Mouse (Mus musculus) hindbrain, embryonic 12.5 days (tissue): Measurements from ENCODE around the gene Olfr93. TPM values are rescaled to one million over a fixed set of nuclear protein-coding genes. Genes with fewer than 3 reads are reported as not detected.
A peak's percentile ranks its signal among the peaks of the same experiment; 100 is the strongest.
"Not testable (repeated sequence)": the region's sequence is repeated elsewhere in the genome, so short reads cannot be mapped to it uniquely, and the experiment has no call there.

Experiments
- ATAC-seq: fragments of 200-750 bp; cut with Nextera tagmentation; 2 replicates; pipeline ENCODE4 v1.8.0; 2017; ENCODE audit warnings: moderate TSS enrichment; ENCODE audit not compliant: low FRiP score
- H3K27ac ChIP-seq: fragments of 300-500 bp; sonication (generic); 2 replicates; pipeline ENCODE4 v1.5.1; 2016; ENCODE audit warnings: mild to moderate bottlenecking
- H3K27me3 ChIP-seq: fragments of 300-500 bp; sonication (generic); 2 replicates; pipeline ENCODE4 v1.6.1; 2016; ENCODE audit warnings: mild to moderate bottlenecking
- H3K36me3 ChIP-seq: fragments of 300-500 bp; sonication (generic); 2 replicates; pipeline ENCODE4 v1.6.1; 2016; ENCODE audit warnings: mild to moderate bottlenecking
- H3K4me1 ChIP-seq: fragments of 300-500 bp; sonication (generic); 2 replicates; pipeline ENCODE4 v1.6.1; 2016
- H3K4me2 ChIP-seq: fragments of 300-500 bp; sonication (generic); replicated peaks from 2 replicates; pipeline ENCODE4 v1.6.1; 2016; ENCODE audit warnings: mild to moderate bottlenecking
- H3K4me3 ChIP-seq: fragments of 300-500 bp; sonication (generic); 2 replicates; pipeline ENCODE4 v1.5.1; 2016; ENCODE audit warnings: mild to moderate bottlenecking
- H3K9ac ChIP-seq: fragments of 300-500 bp; sonication (generic); 2 replicates; pipeline ENCODE4 v1.6.1; 2016; ENCODE audit warnings: mild to moderate bottlenecking, moderate library complexity
- H3K9me3 ChIP-seq: fragments of 300-500 bp; sonication (generic); replicated peaks from 2 replicates; pipeline ENCODE4 v1.6.1; 2016; ENCODE audit warnings: mild to moderate bottlenecking
- WGBS: fragments of 180-500 bp; shearing (Covaris S2); methylation state at CpG from one replicate; pipeline ENCODE4 v1.1.7; 2016; 5-methylcytosine and 5-hydroxymethylcytosine counted together
- polyA plus RNA-seq: library from polyadenylated mRNA; unstranded; fragments of >200 nt; fragmentation: Nextera tagmentation; extraction: Ambion mirVana; gene quantifications from 2 replicates; pipeline ENCODE4 v1.2.1, GENCODE M21; 2016

Olfr93 gene
- not detected in 2 replicates for polyA plus RNA-seq

DNA sequence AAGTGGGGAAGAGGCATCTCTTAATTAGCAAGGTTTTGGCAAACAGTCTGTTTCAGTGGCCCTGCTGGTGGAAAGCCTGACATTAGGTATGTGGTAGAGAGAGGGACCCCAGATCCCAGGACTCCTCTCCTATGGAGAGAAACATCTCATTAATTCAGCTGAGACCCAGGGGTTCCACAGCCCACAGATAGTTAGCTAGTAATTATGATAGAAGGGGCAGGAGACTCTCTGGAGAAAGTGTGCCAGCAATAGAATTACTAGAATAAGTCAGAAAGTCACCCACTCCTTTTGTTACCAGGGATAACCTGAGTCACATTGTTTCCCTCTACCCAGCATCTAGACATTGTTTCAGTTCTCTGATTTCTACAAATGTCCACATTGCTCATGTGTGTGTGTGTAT is at the start of gene Olfr93:
Olfr93 (minus strand) TSS at position 101 of the 400 bp plus-strand sequence.
- Histone ChIP-seq H3K9me3 (no peaks in the 10 kb centered on the region), H3K36me3 (no peaks in the 10 kb centered on the region), H3K27me3 (no peaks in the 10 kb centered on the region), H3K27ac (no peak within 1 kb of the TSS), H3K9ac (no peak within 1 kb of the TSS), H3K4me3 (no peak within 1 kb of the TSS), H3K4me2 (no peak within 1 kb of the TSS), H3K4me1 (no peaks in the 10 kb centered on the region)
- no peak for ATAC-seq

DNA sequence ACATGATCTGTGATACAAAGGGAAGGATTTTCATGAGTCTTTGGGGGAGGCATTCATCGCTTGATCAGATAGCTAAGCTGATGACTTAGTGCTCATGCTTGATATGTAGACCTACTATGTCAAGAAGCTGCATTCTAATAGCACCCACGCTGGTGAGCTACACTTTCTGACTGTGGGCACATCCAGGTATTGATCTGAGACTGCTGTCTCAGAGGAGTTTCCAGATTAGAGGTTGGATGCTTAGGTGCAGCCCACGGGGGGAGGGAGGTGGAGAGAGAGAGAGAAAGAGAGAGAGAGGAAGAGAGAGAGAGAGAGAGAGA is 42.6 kb upstream of the Olfr93 start:
- H3K27ac ChIP-seq, result no peak overlapping the region
- no peaks in the 10 kb centered on the region for H3K36me3 ChIP-seq
- no peak overlapping the region for H3K4me2 ChIP-seq
- peak; percentile 52 for ATAC-seq
- H3K9me3 ChIP-seq, result no peaks in the 10 kb centered on the region
- no peak overlapping the region for H3K4me3 ChIP-seq
- H3K9ac ChIP-seq, result no peak overlapping the region
- WGBS, result 40% methylated on average over 3 of the region's 3 CpGs
- H3K4me1 ChIP-seq, result no peaks in the 10 kb centered on the region
- H3K27me3 ChIP-seq, result peaks cover 7% of the 10 kb centered on the region; the same call in 1 of the 2 replicates

DNA sequence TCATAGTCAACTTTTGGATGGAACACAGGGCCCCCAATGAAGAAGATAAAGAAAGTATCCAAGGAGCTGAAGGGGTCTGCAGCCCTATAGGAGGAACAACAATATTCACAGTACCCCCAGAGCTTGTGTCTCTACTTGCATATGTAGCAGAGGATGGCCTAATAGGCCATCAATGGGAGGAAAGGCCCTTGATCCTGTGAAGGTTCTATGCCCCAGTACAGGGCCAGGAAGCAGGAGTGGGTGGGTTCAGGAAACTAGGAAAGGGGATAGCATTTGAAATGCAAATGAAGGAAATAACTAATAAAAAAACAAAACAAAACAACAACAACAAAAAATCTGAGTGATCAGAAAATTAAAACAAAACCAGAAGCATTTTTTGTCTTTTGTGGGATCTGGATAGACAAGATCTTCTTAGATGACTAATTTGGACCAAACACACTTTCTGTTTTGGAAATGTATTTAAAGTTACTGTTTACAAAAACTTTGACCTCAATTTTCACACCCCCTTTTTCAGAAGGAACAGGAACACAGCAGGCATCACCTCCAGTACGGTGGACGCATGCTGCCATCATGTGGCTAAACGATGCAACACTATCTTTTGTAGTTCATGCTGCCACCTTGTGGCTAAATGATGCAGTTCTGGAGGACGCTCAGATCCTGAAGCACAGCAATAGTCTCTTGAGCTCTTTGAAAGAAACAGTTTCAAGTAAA is 42.1 kb upstream of the Olfr93 start:
- ATAC-seq, result peak; percentile 80
- H3K27ac ChIP-seq, result no peak overlapping the region
- no peaks in the 10 kb centered on the region for H3K36me3 ChIP-seq
- H3K4me1 ChIP-seq, result no peaks in the 10 kb centered on the region
- no peak overlapping the region for H3K9ac ChIP-seq
- peaks cover 6% of the 10 kb centered on the region for H3K27me3 ChIP-seq
- H3K4me3 ChIP-seq, result no peak overlapping the region
- WGBS, result 1% methylated on average over 4 of the region's 4 CpGs
- H3K9me3 ChIP-seq, result no peaks in the 10 kb centered on the region
- H3K4me2 ChIP-seq, result no peak overlapping the region

DNA sequence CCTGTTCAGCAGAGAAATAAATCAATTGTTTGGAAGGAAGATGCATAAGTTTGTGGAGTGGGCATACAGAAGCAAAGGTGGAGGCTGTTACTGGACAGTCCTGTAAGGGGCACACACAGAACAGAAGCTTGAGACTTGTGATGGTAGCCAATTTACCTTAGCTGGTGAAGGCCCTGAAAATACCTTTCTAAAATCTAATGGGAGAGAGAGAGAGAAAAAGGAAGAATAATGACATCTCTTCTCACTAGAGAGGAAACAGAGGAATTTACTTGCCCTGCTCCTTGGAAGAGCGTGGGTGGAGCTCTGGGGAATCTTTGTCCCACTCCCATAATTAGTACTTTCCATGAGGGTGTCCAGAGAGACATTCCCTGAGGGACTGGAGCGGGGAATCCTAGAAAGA is 39.6 kb upstream of the Olfr93 start, which contains the start of gene Olfr94:
Olfr94 (minus strand) TSS at position 101 of the 400 bp plus-strand sequence.
- Histone ChIP-seq H3K9me3 (no peaks in the 10 kb centered on the region), H3K4me3 (no peak within 1 kb of the TSS), H3K4me2 (no peak within 1 kb of the TSS), H3K27me3 (peaks cover 31% of the 10 kb centered on the region), H3K36me3 (no peaks in the 10 kb centered on the region), H3K9ac (no peak within 1 kb of the TSS), H3K4me1 (peaks cover 4% of the 10 kb centered on the region), H3K27ac (no peak within 1 kb of the TSS)
- 84% methylated on average over 2 of the region's 2 CpGs for WGBS
- no peak for ATAC-seq

DNA sequence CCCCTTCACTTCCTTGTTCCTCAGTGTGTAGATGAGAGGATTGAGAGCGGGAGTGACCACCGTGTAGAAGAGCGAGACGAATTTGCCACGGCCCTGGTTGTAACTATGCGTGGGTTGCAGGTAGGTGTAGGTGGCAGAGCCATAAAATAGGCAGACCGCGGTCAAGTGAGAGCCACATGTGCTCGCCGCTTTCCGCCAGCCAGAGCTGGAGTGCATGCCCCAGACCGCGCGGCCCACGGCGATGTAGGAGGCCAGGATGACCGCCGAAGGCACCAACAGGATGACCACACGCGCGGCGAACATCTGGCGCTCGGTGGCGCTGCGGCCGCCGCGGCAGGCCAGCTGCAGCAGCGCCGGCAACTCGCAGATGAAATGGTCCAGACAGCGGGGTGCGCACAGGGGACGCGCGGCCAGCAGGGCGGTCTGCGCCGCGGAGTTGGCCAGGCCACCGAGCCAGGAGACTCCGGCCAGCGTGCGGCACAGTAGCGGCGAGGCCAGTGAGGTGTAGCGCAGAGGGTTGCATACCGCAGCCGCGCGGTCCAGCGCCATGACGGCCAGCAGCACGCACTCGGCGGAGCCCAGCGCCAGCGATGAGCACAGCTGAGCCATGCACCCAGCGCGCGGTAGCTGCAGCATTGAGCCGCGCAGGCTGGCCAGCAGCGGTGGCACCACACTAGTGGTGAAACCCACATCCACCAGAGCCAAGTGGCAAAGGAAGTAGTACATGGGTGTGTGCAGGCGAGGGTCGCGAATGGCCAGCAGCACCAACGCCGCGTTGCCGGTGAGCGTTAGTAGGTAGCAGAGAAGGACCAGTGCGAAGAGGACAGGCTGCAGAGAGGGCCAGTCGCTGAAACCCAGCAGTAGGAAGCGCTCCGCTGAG is 35.8 kb upstream of the Olfr93 start:
- H3K27me3 ChIP-seq, result peaks cover 34% of the 10 kb centered on the region
- peak overlapping the region; percentile 66 for H3K4me3 ChIP-seq
- H3K36me3 ChIP-seq, result no peaks in the 10 kb centered on the region
- under 1% methylated on average over 77 of the region's 77 CpGs for WGBS
- peak overlapping the region; percentile 95 for H3K4me2 ChIP-seq
- no peak overlapping the region for H3K27ac ChIP-seq
- peak overlapping the region; percentile 71 for H3K9ac ChIP-seq
- peak; percentile 91 for ATAC-seq
- no peaks in the 10 kb centered on the region for H3K9me3 ChIP-seq
- H3K4me1 ChIP-seq, result peaks cover 4% of the 10 kb centered on the region

DNA sequence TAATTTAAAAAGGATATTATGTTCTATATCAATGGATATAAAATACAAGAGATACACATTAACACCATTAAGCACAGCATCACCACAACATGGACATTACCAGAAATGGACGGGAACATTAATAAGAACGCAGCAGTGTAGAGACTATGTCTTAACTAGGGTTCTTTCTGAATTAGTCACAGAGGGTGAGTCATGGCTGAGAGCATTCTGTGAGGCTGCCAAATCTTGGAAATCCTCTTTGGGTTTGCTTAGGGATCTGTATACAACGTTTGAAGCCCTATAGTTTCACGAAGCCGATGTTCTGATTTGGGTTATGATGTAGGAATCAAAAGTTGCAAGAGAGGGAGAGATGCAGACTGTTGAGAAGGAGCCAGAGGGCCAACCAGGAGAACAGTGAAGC is 33.5 kb upstream of the Olfr93 start:
- H3K9me3 ChIP-seq, result no peaks in the 10 kb centered on the region
- H3K4me1 ChIP-seq, result peaks cover 4% of the 10 kb centered on the region
- H3K27me3 ChIP-seq, result peaks cover 31% of the 10 kb centered on the region
- H3K9ac ChIP-seq, result no peak overlapping the region
- no peak overlapping the region for H3K4me3 ChIP-seq
- no peak for ATAC-seq
- H3K4me2 ChIP-seq, result no peak overlapping the region
- WGBS, result 96% methylated on average over 5 of the region's 5 CpGs
- no peaks in the 10 kb centered on the region for H3K36me3 ChIP-seq
- H3K27ac ChIP-seq, result no peak overlapping the region

DNA sequence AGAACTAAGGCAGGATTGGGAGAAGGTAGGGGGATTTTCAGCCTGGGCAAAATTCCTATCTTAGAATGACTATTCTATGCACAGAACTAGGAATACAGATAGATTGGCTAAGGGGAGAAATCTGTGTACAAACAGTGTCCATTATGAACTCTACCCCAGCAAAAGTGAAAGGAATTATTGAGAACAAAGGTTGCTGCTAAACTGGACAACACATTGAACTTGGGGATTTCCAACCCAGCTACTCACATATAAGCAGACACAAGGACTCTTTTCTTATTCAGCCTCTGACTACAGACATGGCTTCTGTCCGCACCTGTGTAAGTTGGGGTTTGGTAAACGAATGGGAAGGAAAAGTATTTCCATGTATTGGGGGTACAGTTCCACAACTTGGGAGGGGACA is 32.4 kb upstream of the Olfr93 start, which contains the start of gene Ubd:
Ubd (plus strand) TSS at position 237 of the 400 bp plus-strand sequence.
- H3K27ac ChIP-seq, result no peak within 1 kb of the TSS
- H3K4me3 ChIP-seq, result no peak within 1 kb of the TSS
- peaks cover 31% of the 10 kb centered on the region for H3K27me3 ChIP-seq
- 91% methylated on average over 2 of the region's 2 CpGs for WGBS
- no peak for ATAC-seq
- no peak within 1 kb of the TSS for H3K9ac ChIP-seq
- peaks cover 4% of the 10 kb centered on the region for H3K4me1 ChIP-seq
- no peak within 1 kb of the TSS for H3K4me2 ChIP-seq
- H3K9me3 ChIP-seq, result no peaks in the 10 kb centered on the region
- H3K36me3 ChIP-seq, result no peaks in the 10 kb centered on the region

DNA sequence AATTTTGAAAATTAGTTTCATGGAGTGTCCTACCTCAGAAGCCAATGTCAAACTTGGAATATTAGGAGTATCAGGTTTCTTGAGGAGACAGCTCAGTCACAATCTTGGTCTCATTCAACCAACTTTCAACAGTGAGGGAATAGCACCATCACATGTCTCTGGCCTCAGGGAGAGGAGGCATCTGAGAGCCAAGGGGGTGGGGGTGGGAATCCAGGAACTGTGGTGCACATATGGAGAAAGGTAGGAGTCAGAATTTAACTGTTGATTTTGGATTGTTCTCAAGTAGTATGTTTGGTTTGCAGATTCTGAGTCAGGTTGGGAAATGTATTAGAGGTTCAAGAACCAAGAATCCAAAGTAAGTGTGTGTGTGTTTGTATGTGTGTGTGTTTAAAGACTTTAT is 31.7 kb upstream of the Olfr93 start:
- Histone ChIP-seq H3K9ac (no peak overlapping the region), H3K27me3 (peaks cover 25% of the 10 kb centered on the region), H3K4me2 (no peak overlapping the region), H3K4me3 (no peak overlapping the region), H3K4me1 (peaks cover 4% of the 10 kb centered on the region), H3K36me3 (no peaks in the 10 kb centered on the region), H3K9me3 (no peaks in the 10 kb centered on the region), H3K27ac (no peak overlapping the region)
- no peak for ATAC-seq

DNA sequence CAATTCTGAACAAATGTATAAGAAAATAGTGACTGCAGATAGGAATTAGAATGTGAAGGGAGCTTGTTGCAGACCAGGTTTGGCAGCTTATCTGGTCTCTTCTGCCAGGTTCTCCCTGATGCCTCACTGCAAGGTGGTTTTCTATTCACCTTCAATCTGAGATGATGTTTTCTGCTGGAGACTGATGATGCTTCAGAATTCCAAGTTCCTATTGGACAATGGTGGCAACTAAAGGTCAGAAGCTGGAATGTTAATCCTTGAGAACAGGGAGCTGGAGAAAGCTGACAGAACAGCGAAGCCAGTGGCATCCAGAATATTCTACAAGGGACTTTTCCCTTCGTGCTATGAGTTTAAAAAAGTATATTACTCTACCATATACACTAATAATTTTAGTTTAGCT is 29.4 kb upstream of the Olfr93 start:
- Histone ChIP-seq H3K4me3 (no peak overlapping the region), H3K9ac (no peak overlapping the region)

DNA sequence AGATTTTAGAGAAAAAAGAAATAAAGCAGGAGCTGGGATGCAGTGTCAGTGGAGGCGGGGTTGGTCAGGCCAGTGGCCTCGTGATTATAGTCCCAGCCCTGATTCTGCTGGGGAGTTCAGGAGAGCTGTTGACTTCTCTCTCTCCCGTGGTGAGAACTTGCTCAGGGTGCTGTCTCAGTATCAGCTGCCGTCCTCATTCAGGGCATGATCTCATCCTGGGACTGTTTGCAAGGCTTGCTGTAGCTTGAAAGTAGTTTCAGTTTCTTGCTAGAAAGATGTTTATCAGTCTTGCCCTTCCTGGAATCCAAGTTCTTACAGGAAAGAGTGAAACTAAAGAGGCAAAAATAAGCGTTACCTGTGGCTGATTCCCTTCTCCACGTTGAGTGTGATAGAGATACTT is 24.2 kb upstream of the Olfr93 start:
- no peak for ATAC-seq
- WGBS, result 58% methylated on average over 6 of the region's 6 CpGs
- H3K4me1 ChIP-seq, result no peaks in the 10 kb centered on the region
- no peak overlapping the region for H3K9ac ChIP-seq
- H3K27me3 ChIP-seq, result no peaks in the 10 kb centered on the region
- H3K9me3 ChIP-seq, result no peaks in the 10 kb centered on the region
- H3K36me3 ChIP-seq, result no peaks in the 10 kb centered on the region
- H3K4me3 ChIP-seq, result no peak overlapping the region
- H3K4me2 ChIP-seq, result no peak overlapping the region
- no peak overlapping the region for H3K27ac ChIP-seq

More for the DNA sequence above, 29.4 kb upstream of the Olfr93 start:
- Histone ChIP-seq H3K4me2 (no peak overlapping the region), H3K9me3 (no peaks in the 10 kb centered on the region), H3K36me3 (no peaks in the 10 kb centered on the region), H3K27me3 (peaks cover 3% of the 10 kb centered on the region; the same call in 1 of the 2 replicates), H3K27ac (no peak overlapping the region), H3K4me1 (no peaks in the 10 kb centered on the region)
- 38% methylated on average over 2 of the region's 2 CpGs for WGBS
- ATAC-seq, result no peak

DNA sequence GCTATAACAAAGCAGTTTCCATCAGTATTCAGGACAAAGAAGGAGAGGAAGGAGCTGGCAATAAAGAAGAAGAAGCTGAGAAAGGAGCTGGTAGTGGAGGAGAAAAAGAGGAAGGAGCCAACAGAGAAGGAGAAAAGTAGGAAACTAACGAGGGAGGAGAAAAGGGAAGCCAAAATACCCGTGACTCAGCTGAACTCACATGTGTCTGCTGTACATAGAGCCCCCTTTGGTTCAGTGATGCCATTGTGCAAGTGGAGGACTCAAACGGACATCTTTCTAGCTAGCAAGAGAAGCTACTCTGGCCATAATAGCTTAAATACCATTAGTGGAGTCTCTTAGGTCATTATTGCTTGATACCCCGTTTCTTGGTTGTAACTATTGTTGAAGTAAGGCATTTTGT is 29.9 kb downstream of the Olfr93 start:
- WGBS, result 78% methylated on average over 4 of the region's 4 CpGs
- H3K4me1 ChIP-seq, H3K4me2 ChIP-seq, H3K9ac ChIP-seq, H3K4me3 ChIP-seq, H3K36me3 ChIP-seq, H3K27ac ChIP-seq, ATAC-seq, H3K27me3 ChIP-seq, H3K9me3 ChIP-seq: not testable (repeated sequence)

DNA sequence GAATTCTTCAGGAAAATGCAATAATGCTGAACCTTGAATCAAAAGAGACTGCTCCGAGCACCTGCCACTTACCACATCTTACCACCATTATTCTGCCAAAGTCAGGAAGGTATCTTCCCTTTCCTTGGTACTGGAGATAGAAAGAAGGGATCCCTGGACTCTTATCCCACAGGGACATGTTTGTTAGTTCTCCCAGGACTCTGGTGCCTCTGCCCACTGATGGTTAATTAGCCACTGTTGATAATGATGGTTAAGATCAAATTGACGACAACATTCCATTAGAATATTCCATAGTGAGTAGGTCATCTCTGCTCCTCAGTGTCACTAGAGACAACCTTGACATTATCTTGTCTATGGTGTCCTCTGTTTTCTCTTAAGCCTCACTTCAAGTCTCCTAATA is 41.3 kb downstream of the Olfr93 start, which contains the start of gene Olfr92:
Olfr92 (minus strand) TSS at position 101 of the 400 bp plus-strand sequence.
- H3K9me3 ChIP-seq, result no peaks in the 10 kb centered on the region
- no peak for ATAC-seq
- no peak within 1 kb of the TSS for H3K27ac ChIP-seq
- no peaks in the 10 kb centered on the region for H3K36me3 ChIP-seq
- 91% methylated on average over 2 of the region's 2 CpGs for WGBS
- H3K4me2 ChIP-seq, result no peak within 1 kb of the TSS
- H3K9ac ChIP-seq, result no peak within 1 kb of the TSS
- no peaks in the 10 kb centered on the region for H3K4me1 ChIP-seq
- no peak within 1 kb of the TSS for H3K4me3 ChIP-seq
- H3K27me3 ChIP-seq, result no peaks in the 10 kb centered on the region
